Mouse (Mus musculus): ENCODE results near the gene Rnf216.

Rnf216 gene

GRCm38 (mm10) chr5:143053132-143053972, 59.4 kb downstream of the Rnf216 start:
- peak; percentile 86 for DNase-seq (ENCODE audit: inconsistent ontology term)

DNA sequence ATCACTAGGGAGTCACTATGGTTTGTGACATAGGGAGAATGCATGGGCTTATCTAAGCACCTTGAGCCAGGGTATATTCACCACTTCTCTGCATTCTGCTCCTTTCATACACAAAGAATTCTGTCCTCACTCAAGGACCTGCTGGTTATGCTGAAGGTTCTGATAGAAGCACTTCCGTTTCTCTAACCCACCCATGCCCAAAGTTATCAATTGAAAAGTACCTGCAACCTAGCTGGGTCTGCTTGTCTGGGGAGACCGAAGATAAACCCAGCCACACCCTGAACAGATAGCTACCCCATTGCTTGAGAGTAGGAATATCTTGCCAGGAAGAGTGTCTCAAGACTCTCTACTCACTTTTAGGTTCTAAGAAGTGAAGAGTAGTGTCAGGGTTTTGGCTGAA, 60.1 kb downstream of the Rnf216 start:
- no peak for DNase-seq (ENCODE audit: inconsistent ontology term)

GRCm38 (mm10) chr5:143051851-143052250, 60.9 kb downstream of the Rnf216 start:
- DNase-seq (ENCODE audit: inconsistent ontology term), result no peak

- DNase-seq (ENCODE audit: inconsistent ontology term), result no peak
Measured at GRCm38 (mm10) chr5:143050273-143050672, 62.5 kb downstream of the Rnf216 start.

DNA sequence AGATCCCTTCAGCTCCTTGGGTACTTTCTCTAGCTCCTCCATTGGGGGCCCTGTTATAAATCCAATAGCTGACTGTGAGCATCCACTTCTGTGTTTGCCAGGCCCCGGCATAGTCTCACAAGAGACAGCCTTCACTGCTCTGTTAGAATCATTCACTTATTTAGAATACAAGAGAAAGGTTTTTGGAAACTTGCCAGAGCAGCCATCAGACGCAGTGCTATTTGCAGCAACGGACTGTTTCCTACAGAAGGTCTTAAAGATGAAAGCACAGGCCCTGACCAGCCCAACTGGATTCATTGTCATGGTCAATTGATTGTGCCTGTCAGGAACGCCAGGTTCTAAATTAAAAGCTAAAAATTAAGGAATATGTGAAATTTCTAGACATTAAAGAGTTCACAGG, 63.0 kb downstream of the Rnf216 start:
- DNase-seq (ENCODE audit: inconsistent ontology term), result no peak

GRCm38 (mm10) chr5:143049013-143049385, 63.8 kb downstream of the Rnf216 start:
- DNase-seq (ENCODE audit: inconsistent ontology term), result no peak

DNA sequence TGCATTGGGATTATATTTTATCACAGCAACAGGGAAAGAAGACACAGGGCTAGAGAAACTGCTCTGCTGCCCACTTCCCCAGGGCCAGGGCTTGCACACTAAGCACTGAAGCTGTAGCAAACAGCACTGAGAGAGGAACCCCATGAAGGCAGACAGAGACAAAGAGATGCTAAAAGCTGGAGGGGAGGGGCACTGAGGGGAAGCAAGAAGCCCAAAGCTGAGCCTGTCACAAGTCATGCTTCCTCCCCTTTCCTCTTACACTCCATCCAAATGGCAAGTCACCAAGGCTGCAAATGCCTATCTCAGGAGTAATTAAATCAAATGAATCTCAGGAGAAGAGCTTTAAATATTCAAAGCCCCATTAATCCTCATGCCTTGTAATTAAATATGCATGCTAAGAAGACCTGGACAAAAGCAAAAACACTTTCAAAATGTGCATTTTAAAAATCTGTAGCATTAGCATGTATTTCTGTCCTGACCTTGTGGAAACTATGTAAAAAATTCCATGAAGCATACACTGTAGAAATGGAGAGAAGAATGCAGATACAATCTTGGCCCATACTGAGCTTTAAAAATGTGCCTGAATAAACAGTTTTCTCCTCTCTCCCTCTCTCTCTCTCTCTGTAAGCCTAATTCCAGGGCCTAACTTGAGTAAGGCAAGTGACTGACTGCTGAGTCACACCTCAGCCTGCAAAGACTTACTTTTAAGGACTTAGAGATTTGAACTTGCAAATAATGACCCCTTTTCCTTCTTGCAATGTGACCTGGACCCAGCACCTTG, 64.4 kb downstream of the Rnf216 start:
- peak; percentile 91 for DNase-seq (ENCODE audit: inconsistent ontology term)

GRCm38 (mm10) chr5:143047586-143047985, 65.2 kb downstream of the Rnf216 start:
- peak; percentile 87 for DNase-seq (ENCODE audit: inconsistent ontology term)

DNA sequence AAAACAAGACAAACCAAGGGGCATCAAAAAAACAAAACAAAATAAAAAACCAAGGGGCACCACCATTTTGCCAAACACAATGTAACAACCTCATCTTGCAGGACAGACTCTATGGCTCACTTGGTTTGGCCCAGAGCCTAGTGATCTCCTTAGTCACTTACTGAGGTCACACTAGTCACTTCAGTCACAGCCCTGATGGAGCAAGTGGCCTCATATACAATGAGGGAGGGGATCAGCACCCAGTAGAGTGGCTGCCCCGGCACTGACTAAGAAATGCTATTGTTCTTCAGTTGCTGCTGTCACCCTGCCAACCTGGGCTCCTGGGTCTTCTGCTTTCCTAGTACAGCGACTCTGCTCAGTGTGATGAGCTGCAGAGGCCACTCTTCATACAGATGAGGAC, 68.9 kb downstream of the Rnf216 start:
- peak; percentile 75 for DNase-seq (ENCODE audit: inconsistent ontology term)

- DNase-seq (ENCODE audit: inconsistent ontology term), result no peak
Measured at GRCm38 (mm10) chr5:143043285-143043684, 69.5 kb downstream of the Rnf216 start.

DNA sequence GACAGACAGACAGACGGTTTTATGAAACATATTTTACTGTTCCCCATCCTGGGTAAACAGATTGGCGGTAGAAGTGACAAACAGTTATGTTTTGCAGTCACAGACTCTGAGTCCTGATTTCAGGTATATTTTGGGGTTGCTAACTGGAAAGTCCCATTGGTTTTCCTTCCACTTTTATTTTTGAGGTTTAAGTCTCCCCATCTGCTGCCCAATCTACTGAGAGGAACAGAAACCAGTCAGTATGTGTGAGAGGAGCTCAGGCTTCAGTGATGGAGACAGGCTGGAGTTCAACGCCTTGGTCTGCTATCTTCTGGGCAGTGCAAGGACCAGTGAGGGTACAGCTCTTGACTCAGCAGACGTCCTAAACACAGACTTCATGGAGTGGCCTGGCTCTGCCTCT, 74.0 kb downstream of the Rnf216 start:
- no peak for DNase-seq (ENCODE audit: inconsistent ontology term)

GRCm38 (mm10) chr5:143037201-143037600, 75.6 kb downstream of the Rnf216 start:
- DNase-seq (ENCODE audit: inconsistent ontology term), result peak; percentile 48

GRCm38 (mm10) chr5:143036052-143036451, 76.7 kb downstream of the Rnf216 start:
- DNase-seq (ENCODE audit: inconsistent ontology term), result peak; percentile 87

DNA sequence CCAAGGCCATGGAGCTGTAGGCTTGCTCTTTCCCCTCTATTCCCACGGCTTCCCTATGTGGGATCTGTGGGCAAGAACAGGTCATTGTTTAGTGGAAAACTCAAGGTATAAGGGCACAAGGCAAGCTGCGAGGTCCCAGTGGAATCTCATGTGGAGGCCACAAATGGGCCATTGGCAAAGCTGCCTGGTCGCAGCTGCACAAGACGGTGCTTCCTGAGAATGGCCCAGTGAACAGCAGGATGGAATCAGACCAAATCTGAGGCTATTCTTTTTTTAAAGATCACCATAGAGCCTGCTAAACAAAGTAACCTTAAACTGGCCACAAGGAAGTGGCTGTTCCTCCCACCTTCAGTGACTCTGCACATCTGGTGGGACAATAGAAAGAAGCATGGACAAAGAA, 77.5 kb downstream of the Rnf216 start:
- no peak for DNase-seq (ENCODE audit: inconsistent ontology term)

- no peak for DNase-seq (ENCODE audit: inconsistent ontology term)
Measured at GRCm38 (mm10) chr5:143034108-143034507, 78.7 kb downstream of the Rnf216 start.

DNA sequence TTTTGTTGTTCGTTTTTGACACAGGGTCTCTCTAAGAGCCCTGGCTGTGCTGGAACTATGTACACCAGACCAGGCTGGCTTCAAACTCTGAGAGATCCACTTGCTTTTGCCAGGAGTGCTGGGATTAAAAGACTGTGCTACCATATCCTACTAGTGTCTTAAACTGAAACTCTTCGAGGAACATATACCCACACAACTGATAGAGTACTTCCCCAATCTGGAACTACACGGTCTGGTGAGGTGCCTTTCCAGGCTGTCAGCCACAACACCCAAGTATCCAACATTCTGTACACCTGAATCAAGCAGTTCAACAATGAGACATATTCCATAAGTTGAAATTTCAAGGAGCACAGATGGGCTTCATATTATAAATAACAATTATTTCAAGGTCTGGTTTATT, 79.5 kb downstream of the Rnf216 start:
- DNase-seq (ENCODE audit: inconsistent ontology term), result no peak

- DNase-seq (ENCODE audit: inconsistent ontology term), result no peak
Measured at GRCm38 (mm10) chr5:143032639-143033146, 80.1 kb downstream of the Rnf216 start.

GRCm38 (mm10) chr5:143031681-143032080, 81.1 kb downstream of the Rnf216 start:
- no peak for DNase-seq (ENCODE audit: inconsistent ontology term)

GRCm38 (mm10) chr5:143031193-143031592, 81.6 kb downstream of the Rnf216 start:
- DNase-seq (ENCODE audit: inconsistent ontology term), result no peak

- DNase-seq (ENCODE audit: inconsistent ontology term), result no peak
Measured at GRCm38 (mm10) chr5:143023887-143024286, 88.9 kb downstream of the Rnf216 start.

DNA sequence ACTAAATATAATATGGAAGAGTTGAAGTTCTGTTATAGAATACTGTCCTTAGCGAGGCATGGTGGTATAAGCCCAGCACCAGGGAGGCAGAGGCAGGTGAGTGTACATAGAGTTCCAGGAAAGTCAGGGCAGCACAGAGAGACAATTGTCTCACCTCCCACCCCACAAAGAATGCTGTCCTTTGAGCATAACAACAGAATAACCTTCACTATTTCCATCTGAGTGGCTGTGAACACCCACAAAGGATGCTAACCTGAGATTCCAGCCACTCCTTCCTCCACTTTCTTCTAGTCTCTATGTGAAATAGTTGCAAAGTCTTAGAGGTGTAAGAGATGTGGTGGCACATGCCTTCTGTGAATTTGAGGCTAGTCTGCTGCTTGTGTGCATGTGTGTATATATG, 89.8 kb downstream of the Rnf216 start:
- DNase-seq (ENCODE audit: inconsistent ontology term), result no peak

DNA sequence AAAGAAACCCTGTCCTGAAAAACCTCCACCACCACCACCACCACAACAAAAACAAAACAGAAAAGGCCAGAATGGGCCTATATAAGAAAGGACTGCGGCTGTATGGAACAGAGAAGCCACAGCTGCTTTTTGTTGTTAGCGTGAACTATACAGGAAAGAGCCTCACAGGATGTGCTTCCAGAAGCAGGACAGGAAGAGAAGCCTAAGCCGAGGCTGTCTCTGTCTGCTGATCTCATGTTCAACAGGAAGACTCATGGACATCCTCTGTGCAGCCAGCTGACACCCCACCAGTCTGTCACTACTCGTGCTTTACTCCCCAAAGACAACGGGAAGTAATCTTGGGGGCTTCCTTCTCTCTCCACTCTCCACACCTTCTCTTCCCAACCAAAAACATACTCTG, 95.4 kb downstream of the Rnf216 start:
- no peak for DNase-seq (ENCODE audit: inconsistent ontology term)

GRCm38 (mm10) chr5:143009383-143009782, 103.4 kb downstream of the Rnf216 start:
- DNase-seq (ENCODE audit: inconsistent ontology term), result peak; percentile 75

Measured in Muller cell, postnatal 12 days (primary cell).